Comparison of ENCODE assay signal across 8 mouse cellular contexts in genomic region chr11:84642300-84643106, GRCm38 (mm10).
DNase-seq lines count a peak whose midpoint lies in the region; ATAC-seq lines count a peak whose summit lies in the region.

No protein-coding gene starts in this region.

- peaks cover 5% of the 10 kb centered on the region; the same call in 1 of the 2 replicates for H3K27me3 ChIP-seq in neural tube, embryonic 14.5 days (ENCODE audit: control insufficient read depth, insufficient read depth, low read length)

- H3K9ac ChIP-seq in neural tube, embryonic 14.5 days (replicated peaks; ENCODE audit: low read depth, low read length), result peak overlapping the region; percentile 82

- peak; percentile 55 for DNase-seq in ovary, adult 18-20 months (ENCODE audit: low spot score)
- no peak for DNase-seq in ovary, postnatal 10 days (ENCODE audit: low spot score)
- peak; percentile 52 for DNase-seq in embryo, embryonic 10.5 days (ENCODE audit: low spot score)
- DNase-seq in heart, postnatal 10 days, result peak; percentile 30 to 35
- peak; percentile 22 to 46 for DNase-seq in left cerebral cortex, postnatal 36 days (ENCODE audit: low spot score in 2 of 2)
- DNase-seq in yolk sac, embryonic 10.5 days (ENCODE audit: low spot score), result no peak

- H3K36me3 ChIP-seq in neural tube, embryonic 14.5 days (ENCODE audit: control insufficient read depth, insufficient read depth, low read length), result no peaks in the 10 kb centered on the region

- under 1% methylated on average over 59 of the region's 67 CpGs for WGBS in neural tube, embryonic 14.5 days

- peak overlapping the region; percentile 41 for H3K4me3 ChIP-seq in neural tube, embryonic 14.5 days (ENCODE audit: low read depth, low read length)

- H3K9me3 ChIP-seq in neural tube, embryonic 14.5 days (ENCODE audit: control insufficient read depth, low read length), result no peaks in the 10 kb centered on the region

- peak overlapping the region; percentile 75 for H3K4me2 ChIP-seq in neural tube, embryonic 14.5 days (ENCODE audit: low read depth, low read length)

- H3K4me1 ChIP-seq in neural tube, embryonic 14.5 days (ENCODE audit: control insufficient read depth, insufficient read depth, low read length), result peaks cover 10% of the 10 kb centered on the region

- peak overlapping the region; percentile 80 for H3K27ac ChIP-seq in neural tube, embryonic 14.5 days (ENCODE audit: low read depth, low read length)

- intact Hi-C loops in heart, postnatal 10 days (cut with DNase I), result no loop called here
- intact Hi-C loops in left cerebral cortex, postnatal 36 days (cut with DNase I), result no loop called here

- ATAC-seq in neural tube, embryonic 14.5 days (ENCODE audit: low read depth), result peak; percentile 67
- no peak for ATAC-seq in erythroid progenitor cell, adult 5-6 weeks (replicated peaks; ENCODE audit: low FRiP score, poor library complexity, severe bottlenecking)

Comparison
In these comparisons a context has a peak if more than half of its experiments do, and no peak if none do; other contexts are left out.
1. DNase-seq: peak in ovary, adult 18-20 months (single experiment), embryo, embryonic 10.5 days (single experiment), heart, postnatal 10 days (2 of 2) and left cerebral cortex, postnatal 36 days (2 of 2); none in ovary, postnatal 10 days (single experiment) and yolk sac, embryonic 10.5 days (single experiment).